Mouse (Mus musculus) G1E (cell line): ENCODE results near the gene Mylk.

Experiments
- CTCF ChIP-seq: IDR thresholded peaks from 2 replicates; pipeline ENCODE4 v1.5.1; 2012; ENCODE audit warnings: low read depth, low read length, inconsistent platforms, mixed read lengths
- GATA1 ChIP-seq: IDR thresholded peaks from 2 replicates; pipeline ENCODE4 v1.6.1; 2012; ENCODE audit warnings: borderline replicate concordance, low read length, inconsistent platforms, mixed read lengths
- GATA2 ChIP-seq: IDR thresholded peaks from 2 replicates; pipeline ENCODE4 v1.6.1; 2012; ENCODE audit warnings: low read depth, low read length, inconsistent platforms, borderline replicate concordance
- TAL1 ChIP-seq: conservative IDR thresholded peaks from 2 replicates; pipeline ENCODE4 v1.6.1; 2012; ENCODE audit warnings: low read depth, low read length, inconsistent platforms, mixed read lengths

- no peak for TF ChIP-seq CTCF
- TF ChIP-seq TAL1, result no peak
- no peak for TF ChIP-seq GATA1
- TF ChIP-seq GATA2, result no peak
These were observed 196.9 kb downstream of the Mylk start for GRCm38 (mm10) chr16:34941915-34942314.
